Mouse (Mus musculus): ENCODE data around the gene Hspbap1. TPM values are rescaled to one million over a fixed set of nuclear protein-coding genes. Genes with fewer than 3 reads are reported as not detected.

Hspbap1 gene
- total RNA-seq (2021): 1 to 10 TPM; 2.9 to 3.0 TPM
- long read RNA-seq, experiment 1, transcript Hspbap1-202 (8 exons, 1,703 nt): major isoform, 7 of 9 reads
- long read RNA-seq, experiment 1, partial matches to known transcripts: 0 of 9 reads
- long read RNA-seq, experiment 1, other reads (novel, unspliced or antisense): 2 of 9 reads
- long read RNA-seq, experiment 2, transcript Hspbap1-202 (8 exons, 1,703 nt): major isoform, 6 of 8 reads
- long read RNA-seq, experiment 2, partial matches to known transcripts: 1 of 8 reads
- long read RNA-seq, experiment 2, other reads (novel, unspliced or antisense): 1 of 8 reads

GRCm38 (mm10) chr16:35769878-35770657, at the start of gene Hspbap1:
Gene Hspbap1, plus strand, starts transcription at chr16:35770375.
- peak; percentile 92 to 94 for DNase-seq
- intact Hi-C loops (cut with DNase I): loop anchor here (5.0 kb wide), 2 partner anchors 33 to 47 kb away; no protein-coding TSS in a partner anchor

DNA sequence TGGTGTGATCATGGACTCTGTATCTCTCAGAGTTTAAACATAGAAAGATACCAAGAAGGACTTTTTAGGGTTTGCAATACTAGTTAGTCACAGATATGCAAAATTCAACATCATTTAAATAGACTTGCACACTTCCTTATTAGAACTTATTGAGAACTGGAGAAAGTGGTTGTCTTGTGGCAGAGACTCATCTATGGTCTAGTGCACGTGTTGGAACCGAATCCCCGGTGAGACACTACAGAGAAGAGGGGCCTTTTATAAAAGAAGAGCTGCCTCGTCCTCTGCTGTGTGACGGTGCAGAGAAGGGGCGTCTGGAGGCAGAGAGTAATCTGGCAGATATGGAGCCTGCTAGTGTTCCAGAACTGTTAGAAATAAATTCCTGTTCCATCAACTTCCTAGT, 45.6 kb upstream of the Hspbap1 start:
- intact Hi-C loops (cut with DNase I): no loop called here
- DNase-seq: no peak

DNA sequence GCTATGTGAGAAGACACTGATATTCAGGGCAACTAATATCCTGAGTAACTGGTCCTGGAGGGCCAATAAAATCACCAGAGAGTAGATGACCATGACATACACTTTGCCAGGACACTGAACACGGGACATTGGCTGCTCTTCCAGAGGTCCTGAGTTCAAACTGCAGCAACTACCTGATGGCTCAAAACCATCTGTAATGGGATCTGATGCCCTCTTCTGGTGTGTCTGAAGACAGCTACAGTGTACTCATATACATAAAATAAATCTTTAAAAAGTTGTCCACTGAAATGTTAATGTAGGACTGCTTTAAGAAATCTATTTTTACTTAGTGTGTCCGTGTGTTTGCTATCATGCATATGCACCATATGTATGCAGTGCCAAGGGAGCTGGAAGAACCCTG, 43.6 kb upstream of the Hspbap1 start:
- intact Hi-C loops (cut with DNase I): no loop called here
- no peak for DNase-seq

- intact Hi-C loops (cut with DNase I): no loop called here
- DNase-seq: peak in 1 of 2 experiments; percentile 17
These were observed 40.9 kb upstream of the Hspbap1 start for GRCm38 (mm10) chr16:35729151-35729738.

- peak in 1 of 2 experiments; percentile 46 for DNase-seq
- intact Hi-C loops (cut with DNase I): loop anchor here (5.0 to 10.0 kb wide), 2 partner anchors 190 to 203 kb away; partner anchors contain the start of genes Dtx3l, Parp9 and Sema5b
These were observed 38.1 kb upstream of the Hspbap1 start for GRCm38 (mm10) chr16:35732096-35732495.

- intact Hi-C loops (cut with DNase I): loop anchor here (1.0 to 10.0 kb wide), 3 partner anchors 83 to 201 kb away; partner anchors contain the start of genes Dtx3l, Parp9 and Sema5b
- DNase-seq: peak; percentile 76 to 88
These were observed 36.1 kb upstream of the Hspbap1 start for GRCm38 (mm10) chr16:35734038-35734437.

DNA sequence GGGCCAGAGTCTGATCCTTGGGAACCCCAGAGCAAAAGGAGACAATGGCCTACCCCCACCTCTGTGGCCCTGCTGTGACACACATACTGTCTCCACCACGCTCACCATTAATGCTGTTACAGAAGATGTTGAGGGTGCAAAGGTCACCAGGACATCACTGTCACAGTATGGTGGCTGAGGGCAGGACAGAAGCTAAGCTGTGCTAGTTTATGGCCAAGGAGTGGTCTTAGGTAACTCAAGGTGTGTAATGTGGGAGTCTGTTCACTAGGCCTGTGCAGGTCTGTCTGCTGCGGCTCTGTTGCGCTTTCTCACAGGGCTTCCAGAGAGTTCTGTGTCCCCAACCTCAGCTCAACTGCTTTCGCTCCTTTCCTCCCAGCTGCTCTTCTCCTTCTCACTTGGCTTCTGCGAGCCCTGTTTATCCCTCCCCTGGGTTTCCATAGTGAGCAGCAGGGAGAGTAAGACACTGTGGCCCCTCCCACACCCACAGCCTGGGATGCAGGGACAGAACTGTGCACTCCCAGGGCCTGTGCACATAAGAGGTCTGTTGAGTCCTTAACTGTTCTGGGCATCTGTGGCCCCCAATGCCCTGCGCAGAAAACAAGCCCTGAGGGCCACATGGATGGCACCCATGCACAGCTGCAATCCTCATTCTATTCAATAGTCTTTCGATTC, 31.9 kb upstream of the Hspbap1 start:
- DNase-seq: peak; percentile 20 to 24
- intact Hi-C loops (cut with DNase I): loop anchor here (5.0 to 10.0 kb wide), 2 partner anchors 34 to 197 kb away; partner anchors contain the start of genes Dtx3l, Hspbap1 and Parp9

- DNase-seq: no peak
- intact Hi-C loops (cut with DNase I): loop anchor here (5.0 to 10.0 kb wide), 2 partner anchors 33 to 195 kb away; partner anchors contain the start of genes Dtx3l, Hspbap1 and Parp9
These were observed 30.6 kb upstream of the Hspbap1 start for GRCm38 (mm10) chr16:35739548-35739947.

DNA sequence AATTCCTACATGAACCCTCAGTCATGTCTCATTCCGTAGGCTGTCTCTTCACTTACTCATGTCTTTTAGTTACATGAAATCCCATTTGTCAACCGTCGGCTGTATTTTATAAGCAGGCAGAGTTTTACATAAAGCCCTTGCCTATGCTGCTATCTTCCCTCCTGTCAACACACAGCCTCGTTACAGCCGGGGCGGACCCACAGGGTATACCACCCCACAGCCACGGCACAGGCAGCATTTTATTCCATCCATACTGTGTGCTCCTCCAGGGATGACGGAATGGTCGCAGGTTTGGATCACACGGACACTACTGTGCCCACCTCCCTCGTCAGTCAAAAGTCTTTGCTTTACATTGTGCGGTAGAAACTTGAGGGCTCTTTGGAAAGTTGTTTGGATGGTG, 29.8 kb upstream of the Hspbap1 start:
- no peak for DNase-seq
- intact Hi-C loops (cut with DNase I): no loop called here

DNA sequence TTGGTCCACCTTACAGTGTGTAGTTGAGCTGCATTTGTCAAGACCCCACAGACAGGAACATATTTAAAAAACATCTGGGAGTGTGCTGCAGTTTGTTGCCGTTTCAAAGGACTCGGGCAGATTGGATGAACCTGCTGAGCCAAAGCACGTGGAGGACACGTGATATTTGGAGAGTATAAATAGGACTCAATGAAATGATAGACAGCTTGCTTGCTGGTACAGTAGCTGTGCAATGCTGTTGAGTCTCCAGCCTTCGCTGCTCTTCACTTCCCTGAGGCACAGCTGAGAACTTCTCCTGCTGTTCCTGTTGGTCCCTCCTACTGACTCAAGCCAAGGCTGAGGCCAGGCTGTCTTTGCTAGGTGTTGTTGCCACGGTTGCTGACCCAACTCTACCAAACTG, 29.2 kb upstream of the Hspbap1 start:
- intact Hi-C loops (cut with DNase I): no loop called here
- DNase-seq: no peak

DNA sequence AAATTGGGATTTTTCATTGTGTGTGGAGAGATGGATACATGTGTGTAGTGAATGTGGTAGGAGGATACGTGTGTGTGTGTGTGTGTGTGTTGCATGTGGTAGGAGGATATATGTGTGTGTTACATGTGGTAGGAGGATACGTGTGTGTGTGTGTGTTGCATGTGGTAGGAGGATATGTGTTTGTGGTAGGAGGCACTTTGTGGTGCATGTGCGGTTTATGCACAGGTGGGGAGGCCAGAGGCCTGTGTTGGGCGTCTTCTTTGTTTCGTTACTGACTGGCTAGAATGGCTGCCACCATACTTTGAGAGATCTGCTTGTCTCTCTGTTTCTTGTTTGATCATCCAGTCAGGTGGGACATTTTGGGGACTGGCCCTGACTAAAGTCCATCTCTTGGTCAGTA, 28.6 kb upstream of the Hspbap1 start:
- intact Hi-C loops (cut with DNase I): no loop called here
- no peak for DNase-seq

DNA sequence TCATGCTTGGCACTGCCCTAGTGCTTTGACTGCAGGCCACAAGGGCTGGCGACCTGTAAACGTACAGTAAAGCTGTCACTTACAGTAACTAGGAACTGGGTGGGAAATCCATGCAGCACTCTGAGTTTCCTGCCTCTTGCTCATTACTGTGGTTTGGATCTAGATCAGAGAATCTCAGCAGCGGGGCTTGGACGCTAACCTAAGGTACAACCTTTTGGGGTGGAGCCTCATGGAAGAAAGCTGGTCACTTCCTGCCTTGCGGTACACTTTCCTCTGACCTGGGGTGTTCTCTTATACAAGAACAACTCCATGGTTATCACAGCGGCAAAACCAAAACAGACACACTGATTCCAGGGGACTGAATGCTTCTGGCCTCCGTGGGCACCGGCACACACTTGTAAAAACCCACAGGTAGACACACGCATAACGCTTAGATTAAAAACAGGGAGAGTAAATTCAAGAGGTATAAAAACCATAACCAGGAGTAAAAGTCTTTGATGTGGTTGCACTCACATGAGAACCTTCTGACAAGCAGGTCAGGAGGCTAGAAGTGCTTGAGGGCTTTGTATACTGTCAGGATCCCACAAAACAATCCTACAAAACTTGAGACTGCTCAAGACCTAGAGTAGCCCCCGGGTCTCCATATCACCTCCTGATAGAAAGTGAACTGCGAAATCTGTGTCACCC, 27.8 kb upstream of the Hspbap1 start:
- no peak for DNase-seq
- intact Hi-C loops (cut with DNase I): no loop called here

DNA sequence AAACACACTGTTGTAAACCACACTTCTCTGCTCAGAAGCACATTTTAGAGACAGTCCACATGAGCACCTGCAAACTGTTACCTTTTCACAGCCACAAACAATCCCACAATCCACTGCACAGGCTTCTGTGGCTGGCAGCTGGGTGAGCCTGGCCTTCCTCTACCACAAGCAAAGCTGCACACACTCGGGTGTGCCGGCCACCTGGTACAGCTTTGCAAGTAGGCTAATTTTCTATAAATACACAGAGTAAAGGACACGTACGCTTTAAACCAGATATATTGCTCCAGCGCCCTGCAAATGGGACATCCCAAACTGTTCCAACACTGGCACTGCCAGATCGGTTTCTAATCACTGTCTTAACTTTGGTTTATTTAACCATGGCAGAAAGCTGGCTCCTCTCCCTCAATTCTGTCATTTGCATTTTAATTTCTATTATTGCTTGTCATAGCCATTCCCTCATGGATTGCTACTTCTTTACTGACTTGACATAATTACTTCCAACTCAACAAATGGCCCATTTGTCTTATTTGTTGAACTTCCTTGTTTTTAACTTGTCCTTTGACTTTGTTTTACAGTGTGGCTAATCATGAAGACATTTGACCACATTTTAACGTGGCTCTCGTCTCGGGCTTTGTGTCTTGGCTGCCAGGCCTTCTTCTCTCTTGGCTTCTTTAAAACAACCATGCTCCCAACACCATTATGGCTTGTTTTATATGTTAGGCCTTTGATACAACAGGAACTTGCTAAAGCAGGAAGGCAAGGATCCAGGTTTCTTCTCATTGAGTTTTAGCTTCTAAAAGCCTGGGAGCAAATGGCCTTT, 22.5 kb upstream of the Hspbap1 start:
- no peak for DNase-seq
- intact Hi-C loops (cut with DNase I): no loop called here

- DNase-seq: no peak
- intact Hi-C loops (cut with DNase I): no loop called here
These were observed 22.0 kb upstream of the Hspbap1 start for GRCm38 (mm10) chr16:35748237-35748603.

- no peak for DNase-seq
- intact Hi-C loops (cut with DNase I): no loop called here
These were observed 20.8 kb upstream of the Hspbap1 start for GRCm38 (mm10) chr16:35749385-35749784.

DNA sequence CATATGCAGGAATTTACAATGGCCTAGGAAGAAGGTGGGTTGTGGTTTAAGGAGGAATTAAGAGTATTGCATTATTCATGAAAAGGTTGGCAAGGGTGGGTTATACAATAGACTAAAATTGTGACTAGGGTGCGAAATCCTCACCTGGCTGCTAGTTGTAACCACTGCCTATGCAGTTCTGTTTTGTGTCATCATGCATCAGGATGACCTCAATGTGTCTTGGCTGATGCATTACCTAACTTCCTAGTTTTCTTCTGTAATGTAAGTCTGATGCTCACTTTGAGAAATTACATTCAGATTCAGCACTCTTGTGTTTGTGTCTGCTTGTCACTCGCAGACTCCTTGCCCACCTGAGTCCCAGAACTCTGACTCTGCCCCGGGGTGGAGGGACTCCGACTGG, 18.3 kb upstream of the Hspbap1 start:
- no peak for DNase-seq
- intact Hi-C loops (cut with DNase I): no loop called here

- DNase-seq: no peak
- intact Hi-C loops (cut with DNase I): no loop called here
These were observed 16.2 kb upstream of the Hspbap1 start for GRCm38 (mm10) chr16:35753926-35754325.

GRCm38 (mm10) chr16:35755502-35756334, 14.5 kb upstream of the Hspbap1 start:
- intact Hi-C loops (cut with DNase I): no loop called here
- DNase-seq: no peak

Data from heart, postnatal 14 days (tissue).